Comparison of ENCODE assay signal across 17 mouse cellular contexts in the genomic region with DNA sequence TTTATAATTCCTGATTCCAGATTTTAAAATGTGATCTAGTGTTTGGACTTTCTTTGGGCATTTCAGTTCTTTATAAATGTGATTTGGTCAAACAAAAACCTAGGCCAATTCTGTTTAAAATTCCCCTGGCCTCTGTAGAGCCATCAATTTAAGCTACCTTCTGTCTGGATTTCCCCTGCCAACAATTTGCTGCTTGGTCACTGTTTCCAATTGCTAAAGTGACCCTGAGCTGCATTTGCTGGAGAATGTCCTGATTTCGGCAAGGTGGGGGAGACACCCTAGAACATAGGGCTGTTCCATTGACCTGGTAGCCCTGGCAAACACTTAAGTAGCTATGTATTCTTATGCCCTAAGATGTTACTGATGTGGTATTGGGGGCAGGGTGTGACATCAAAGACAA.
"Had no signal": no experiment of that assay in that cellular context is flagged by ENCODE, and none has a peak within 500 bp of the region (broad histone marks: within the 10 kb centered on the region; RNA-seq: fewer than 3 reads in every experiment).

No protein-coding gene starts in this region.

- ATAC-seq: liver, postnatal 0 days; lung, postnatal 0 days; midbrain, embryonic 15.5 days had no signal

- H3K4me3 ChIP-seq: lung, embryonic 15.5 days; megakaryocyte, embryonic 14.5 days; midbrain, embryonic 12.5 days; midbrain, embryonic 15.5 days; neural tube, embryonic 12.5 days had no signal

- H3K9me3 ChIP-seq: lung, embryonic 15.5 days; midbrain, embryonic 12.5 days; midbrain, embryonic 15.5 days; neural tube, embryonic 12.5 days had no signal

- H3K27ac ChIP-seq: lung, embryonic 15.5 days; macrophage; midbrain, embryonic 12.5 days; midbrain, embryonic 15.5 days; neural tube, embryonic 12.5 days had no signal

- H3K36me3 ChIP-seq: lung, embryonic 15.5 days; midbrain, embryonic 12.5 days; midbrain, embryonic 15.5 days; neural tube, embryonic 12.5 days had no signal

- H3K4me1 ChIP-seq: lung, embryonic 15.5 days; megakaryocyte, embryonic 14.5 days; midbrain, embryonic 12.5 days; midbrain, embryonic 15.5 days; neural tube, embryonic 12.5 days had no signal

- H3K9ac ChIP-seq: liver, postnatal 0 days; lung, embryonic 15.5 days; midbrain, embryonic 12.5 days; midbrain, embryonic 15.5 days; neural tube, embryonic 12.5 days had no signal

- H3K27me3 ChIP-seq: lung, embryonic 15.5 days; megakaryocyte, embryonic 14.5 days; midbrain, embryonic 12.5 days; midbrain, embryonic 15.5 days; neural tube, embryonic 12.5 days had no signal

- DNase-seq: liver, postnatal 0 days; lung, adult 2 months; lung, postnatal 14 days; lung, postnatal 36 days; right cerebral cortex, postnatal 14 days; right cerebral cortex, postnatal 4 days; spleen, adult 18-20 months; thymus, adult 18-20 months; thymus, postnatal 14 days; thymus, postnatal 36 days had no signal

- H3K4me2 ChIP-seq: lung, embryonic 15.5 days; midbrain, embryonic 12.5 days; midbrain, embryonic 15.5 days; neural tube, embryonic 12.5 days had no signal
